Mouse (Mus musculus): Measurements from ENCODE around the gene Edn2.

The Edn2 gene

DNA sequence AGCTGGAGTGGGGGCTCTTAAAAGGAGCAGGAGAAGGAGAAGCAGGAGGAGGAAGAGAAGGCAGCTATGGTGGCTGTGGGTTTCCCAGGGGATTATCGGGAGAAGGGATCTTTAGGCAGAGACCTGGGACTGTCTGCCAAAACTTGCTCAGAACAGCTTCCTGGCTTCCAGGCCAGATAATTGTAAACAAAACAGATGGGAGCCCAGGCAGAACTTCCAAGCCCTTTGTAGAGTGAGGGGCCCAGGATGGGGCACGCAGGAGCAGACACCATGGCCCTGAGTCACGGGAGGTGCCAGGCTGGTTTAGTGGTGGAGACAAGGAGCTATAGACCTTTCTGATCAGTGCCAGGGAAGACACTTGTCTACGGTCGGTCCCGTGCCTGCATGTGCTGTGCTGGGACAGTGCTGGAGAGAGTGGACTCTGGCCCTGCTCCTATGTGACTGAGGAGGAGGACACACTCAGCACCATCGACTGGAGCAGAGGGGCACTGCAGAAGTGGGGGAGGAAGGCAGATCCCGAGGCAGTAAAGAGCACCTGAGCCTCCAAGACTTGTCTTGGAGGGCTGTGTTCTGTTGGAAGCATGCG is 43.4 kb downstream of the Edn2 start:
- DNase-seq (ENCODE audit: low read depth, low spot score): no peak

DNA sequence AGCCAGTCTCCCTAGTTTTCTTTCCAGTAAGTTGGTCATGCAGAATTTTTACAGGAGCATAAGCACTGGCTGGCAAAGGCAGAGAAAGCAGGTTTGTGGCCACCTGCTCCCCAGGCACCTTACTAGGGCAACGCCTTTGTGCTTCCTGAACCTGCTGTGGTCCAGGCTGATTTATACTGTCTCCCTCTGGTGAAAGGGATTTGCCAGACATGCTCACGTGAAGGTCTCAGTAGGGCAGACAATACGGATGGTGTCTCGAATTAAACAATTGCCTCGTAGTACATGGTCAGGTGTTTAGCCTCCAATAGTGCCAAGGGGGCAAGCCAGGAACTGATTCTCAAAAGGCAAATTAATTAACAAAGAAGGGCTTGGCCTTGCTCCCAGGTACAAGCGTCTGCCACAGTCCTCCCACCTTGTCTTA is 45.5 kb downstream of the Edn2 start:
- no peak for DNase-seq (ENCODE audit: low read depth, low spot score)

GRCm38 (mm10) chr4:120212080-120212479 is 51.1 kb downstream of the Edn2 start:
- DNase-seq (ENCODE audit: low read depth, low spot score): no peak

GRCm38 (mm10) chr4:120212812-120213211 is 51.8 kb downstream of the Edn2 start:
- DNase-seq (ENCODE audit: low read depth, low spot score): no peak

DNA sequence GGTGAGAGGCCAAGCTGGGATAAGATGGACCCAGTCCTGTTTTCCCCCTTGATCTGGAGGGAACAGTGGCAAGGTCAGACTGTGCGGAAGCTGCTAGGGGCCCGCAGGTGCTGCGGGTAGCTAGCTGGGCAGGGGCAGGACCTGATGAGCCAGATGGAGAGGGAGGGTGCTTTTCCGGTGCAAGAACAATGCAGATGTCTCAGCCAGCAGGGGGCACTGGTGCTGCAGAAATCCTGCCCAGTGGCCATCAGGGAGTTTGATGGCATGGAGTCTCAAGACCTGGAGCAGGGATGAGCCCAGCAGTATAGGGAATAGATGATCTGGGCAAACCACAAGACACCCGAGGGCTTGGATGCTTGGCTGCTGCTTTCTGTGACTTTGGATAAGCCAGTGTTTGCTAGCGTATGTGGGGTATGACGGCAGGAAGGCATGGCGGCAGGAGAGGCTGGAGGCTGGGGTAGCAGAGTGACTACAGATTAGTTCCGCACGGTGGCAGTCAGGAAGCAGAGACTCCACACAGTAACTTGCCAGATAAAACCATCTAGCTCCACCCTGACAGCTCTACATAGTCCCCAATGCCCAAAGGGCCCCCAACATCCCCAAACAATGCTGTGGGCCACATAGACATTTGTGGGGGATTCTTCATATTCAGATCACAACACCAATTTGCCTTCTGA is 55.0 kb downstream of the Edn2 start:
- DNase-seq (ENCODE audit: low read depth, low spot score): peak; percentile 45

DNA sequence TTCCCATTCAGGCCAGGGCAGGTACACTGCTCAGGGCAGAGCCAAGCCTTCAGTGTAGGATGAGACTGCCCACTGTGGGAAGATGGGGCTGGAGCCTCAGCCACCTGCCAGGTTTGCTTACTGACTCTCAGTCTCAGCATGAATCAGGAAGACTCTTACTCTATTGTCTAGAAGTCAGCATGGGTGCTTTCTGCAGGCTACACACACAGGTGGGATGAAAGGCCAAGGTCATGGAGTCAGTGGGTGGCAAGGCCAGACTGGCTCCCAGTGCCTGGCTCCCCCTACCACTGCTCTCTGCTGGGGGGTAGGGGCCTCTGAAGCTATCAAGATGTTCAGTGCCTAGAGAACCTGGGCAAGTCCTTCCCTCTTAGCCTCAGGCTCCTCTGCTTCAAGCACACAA is 55.9 kb downstream of the Edn2 start:
- no peak for DNase-seq (ENCODE audit: low read depth, low spot score)

Measured in retina, postnatal 7 days (tissue).